Mouse (Mus musculus) CH12.LX (cell line): ENCODE measurements at regions not wholly inside any gene's neighbourhood (a gene's known extent, or its start where the extent isn't known, plus 50 kb on each side); places are given as distances from the start of the nearest gene placed in this dataset.

Source experiments
- CTCF ChIP-seq, 2 experiments: IDR thresholded peaks in 1 of 2; conservative IDR thresholded peaks in 1 of 2; 2 replicates each; pipeline ENCODE4 v1.5.1; 2011 to 2012; ENCODE audit warnings: low read depth in 2 of 2, low read length in 2 of 2, improper control_type of control experiment in 1 of 2, inconsistent platforms in 1 of 2, mild to moderate bottlenecking in 1 of 2, moderate library complexity in 1 of 2
- POLR2A ChIP-seq: IDR thresholded peaks from 2 replicates; pipeline ENCODE4 v1.6.1; 2011; ENCODE audit warnings: low read depth, mild to moderate bottlenecking, improper control_type of control experiment, low read length
- RCOR1 ChIP-seq: conservative IDR thresholded peaks from 2 replicates; pipeline ENCODE4 v1.6.1; 2012; ENCODE audit warnings: low read depth, mild to moderate bottlenecking, inconsistent platforms, low read length, improper control_type of control experiment

- TF ChIP-seq RCOR1 (no peak), POLR2A (no peak), CTCF (conservative IDR thresholded peaks at IDR 0.05 in 1 of 2, IDR thresholded peaks at IDR 0.05 in 1 of 2; ENCODE audit: low read depth in 2 of 2, low read length in 2 of 2) (no peak)
These were observed 70.2 kb downstream of the Bod1 start for GRCm38 (mm10) chr11:31601499-31601898.
